Mouse (Mus musculus): ENCODE measurements around the gene Mfsd4b2. TPM values are rescaled to one million over a fixed set of nuclear protein-coding genes. Genes with fewer than 3 reads are reported as not detected.

Gene Mfsd4b2
- polyA plus RNA-seq, 2 experiments, result 0.04 TPM; not detected in 1

- 36% methylated on average over 11 of the region's 11 CpGs for WGBS (ENCODE audit: insufficient replicate concordance)
- no peak for TF ChIP-seq EP300 (IDR thresholded peaks at IDR 0.05; ENCODE audit: low read depth)
- TF ChIP-seq CTCF (IDR thresholded peaks at IDR 0.05; ENCODE audit: low read depth), result no peak
- Histone ChIP-seq H3K4me3 (ENCODE audit: insufficient read depth in 1 of 2, low read depth in 2 of 2, low read length in 2 of 2) (no peak overlapping the region), H3K27ac (no peak overlapping the region), H3K9me3 (ENCODE audit: control insufficient read depth, low read length) (no peaks in the 10 kb centered on the region), H3K4me2 (ENCODE audit: low read depth) (peak overlapping the region; percentile 59; the same call in 1 of the 2 replicates), H3K27me3 (ENCODE audit: control insufficient read depth, insufficient read depth, low read length) (no peaks in the 10 kb centered on the region), H3K4me1 (replicated peaks; ENCODE audit: control insufficient read depth in 2 of 2, insufficient read depth in 2 of 2, low read length in 1 of 2) (peaks cover 0 to 4% of the 10 kb centered on the region in 2 experiments; a peak in 2 of 4 replicates), H3K9ac (replicated peaks) (no peak overlapping the region), H3K36me3 (replicated peaks; ENCODE audit: control insufficient read depth, insufficient read depth, low read depth) (no peaks in the 10 kb centered on the region)
- DNase-seq (ENCODE audit: low read depth in 3 of 3, low spot score in 3 of 3), result no peak
- peak; percentile 50 for ATAC-seq (ENCODE audit: insufficient read depth)
Measured at GRCm38 (mm10) chr10:39960441-39960822, 33.7 kb upstream of the Mfsd4b2 start.

GRCm38 (mm10) chr10:39959761-39960440 lies 33.2 kb upstream of the Mfsd4b2 start, which contains the start of gene Mfsd4b3:
Gene Mfsd4b3, minus strand, starts transcription at chr10:39960153.
- WGBS (ENCODE audit: insufficient replicate concordance), result 1% methylated on average over 38 of the region's 38 CpGs
- peak; percentile 85 to 86 (median 85) for DNase-seq (ENCODE audit: low read depth in 3 of 3, low spot score in 3 of 3)
- peak; percentile 93 for ATAC-seq (ENCODE audit: insufficient read depth)

GRCm38 (mm10) chr10:39958266-39958665 lies 31.5 kb upstream of the Mfsd4b2 start:
- H3K36me3 ChIP-seq (replicated peaks; ENCODE audit: control insufficient read depth, insufficient read depth, low read depth), result no peaks in the 10 kb centered on the region
- ATAC-seq (ENCODE audit: insufficient read depth) (no peak), DNase-seq (ENCODE audit: low read depth in 3 of 3, low spot score in 3 of 3) (no peak)
- no peak overlapping the region for H3K27ac ChIP-seq
- no peaks in the 10 kb centered on the region for H3K9me3 ChIP-seq (ENCODE audit: control insufficient read depth, low read length)
- no peak overlapping the region for H3K4me2 ChIP-seq (ENCODE audit: low read depth)
- no peak overlapping the region for H3K9ac ChIP-seq (replicated peaks)
- WGBS (ENCODE audit: insufficient replicate concordance), result 55% methylated on average over 4 of the region's 4 CpGs
- TF ChIP-seq EP300 (IDR thresholded peaks at IDR 0.05; ENCODE audit: low read depth) (no peak), CTCF (IDR thresholded peaks at IDR 0.05; ENCODE audit: low read depth) (peak; percentile 23; the same call in 1 of the 2 replicates)
- H3K4me1 ChIP-seq (replicated peaks; ENCODE audit: control insufficient read depth in 2 of 2, insufficient read depth in 2 of 2, low read length in 1 of 2), result peaks cover 0 to 4% of the 10 kb centered on the region in 2 experiments; a peak in 2 of 4 replicates
- H3K27me3 ChIP-seq (ENCODE audit: control insufficient read depth, insufficient read depth, low read length), result no peaks in the 10 kb centered on the region
- no peak overlapping the region for H3K4me3 ChIP-seq (ENCODE audit: insufficient read depth in 1 of 2, low read depth in 2 of 2, low read length in 2 of 2)

More at GRCm38 (mm10) chr10:39959761-39960440, 33.2 kb upstream of the Mfsd4b2 start, which contains the start of gene Mfsd4b3:
- no peaks in the 10 kb centered on the region for H3K36me3 ChIP-seq (replicated peaks; ENCODE audit: control insufficient read depth, insufficient read depth, low read depth)
- H3K9ac ChIP-seq (replicated peaks), result peak within 1 kb of the TSS; percentile 45; the same call in 1 of the 2 replicates
- peak within 1 kb of the TSS; percentile 43 to 60 for H3K4me3 ChIP-seq (ENCODE audit: insufficient read depth in 1 of 2, low read depth in 2 of 2, low read length in 2 of 2)
- peaks cover 0 to 4% of the 10 kb centered on the region in 2 experiments; a peak in 2 of 4 replicates for H3K4me1 ChIP-seq (replicated peaks; ENCODE audit: control insufficient read depth in 2 of 2, insufficient read depth in 2 of 2, low read length in 1 of 2)
- H3K4me2 ChIP-seq (ENCODE audit: low read depth), result peak within 1 kb of the TSS; percentile 59
- H3K27ac ChIP-seq, result no peak within 1 kb of the TSS
- TF ChIP-seq EP300 (IDR thresholded peaks at IDR 0.05; ENCODE audit: low read depth) (no peak), CTCF (IDR thresholded peaks at IDR 0.05; ENCODE audit: low read depth) (peak; percentile 85)
- H3K27me3 ChIP-seq (ENCODE audit: control insufficient read depth, insufficient read depth, low read length), result no peaks in the 10 kb centered on the region
- H3K9me3 ChIP-seq (ENCODE audit: control insufficient read depth, low read length), result no peaks in the 10 kb centered on the region

GRCm38 (mm10) chr10:39956340-39956878 lies 29.7 kb upstream of the Mfsd4b2 start:
- no peak overlapping the region for H3K4me3 ChIP-seq (ENCODE audit: insufficient read depth in 1 of 2, low read depth in 2 of 2, low read length in 2 of 2)
- H3K27me3 ChIP-seq (ENCODE audit: control insufficient read depth, insufficient read depth, low read length), result no peaks in the 10 kb centered on the region
- H3K27ac ChIP-seq, result no peak overlapping the region
- H3K4me2 ChIP-seq (ENCODE audit: low read depth), result no peak overlapping the region
- ATAC-seq (ENCODE audit: insufficient read depth), result no peak
- 46% methylated on average over 2 of the region's 2 CpGs for WGBS (ENCODE audit: insufficient replicate concordance)
- peaks cover 0 to 4% of the 10 kb centered on the region in 2 experiments; a peak in 2 of 4 replicates for H3K4me1 ChIP-seq (replicated peaks; ENCODE audit: control insufficient read depth in 2 of 2, insufficient read depth in 2 of 2, low read length in 1 of 2)
- H3K36me3 ChIP-seq (replicated peaks; ENCODE audit: control insufficient read depth, insufficient read depth, low read depth), result no peaks in the 10 kb centered on the region
- H3K9me3 ChIP-seq (ENCODE audit: control insufficient read depth, low read length), result no peaks in the 10 kb centered on the region
- TF ChIP-seq EP300 (IDR thresholded peaks at IDR 0.05; ENCODE audit: low read depth), result no peak
- peak; percentile 9; the same call in 1 of the 2 replicates for TF ChIP-seq CTCF (IDR thresholded peaks at IDR 0.05; ENCODE audit: low read depth)
- no peak for DNase-seq (ENCODE audit: low read depth in 3 of 3, low spot score in 3 of 3)
- H3K9ac ChIP-seq (replicated peaks), result no peak overlapping the region

GRCm38 (mm10) chr10:39955163-39955562 lies 28.4 kb upstream of the Mfsd4b2 start:
- H3K4me3 ChIP-seq (ENCODE audit: insufficient read depth in 1 of 2, low read depth in 2 of 2, low read length in 2 of 2), result no peak overlapping the region
- ATAC-seq (ENCODE audit: insufficient read depth), result no peak
- no peaks in the 10 kb centered on the region for H3K4me1 ChIP-seq (replicated peaks; ENCODE audit: control insufficient read depth in 2 of 2, insufficient read depth in 2 of 2, low read length in 1 of 2)
- H3K36me3 ChIP-seq (replicated peaks; ENCODE audit: control insufficient read depth, insufficient read depth, low read depth), result no peaks in the 10 kb centered on the region
- no peak overlapping the region for H3K4me2 ChIP-seq (ENCODE audit: low read depth)
- no peaks in the 10 kb centered on the region for H3K27me3 ChIP-seq (ENCODE audit: control insufficient read depth, insufficient read depth, low read length)
- no peak overlapping the region for H3K27ac ChIP-seq
- 52% methylated on average over 2 of the region's 2 CpGs for WGBS (ENCODE audit: insufficient replicate concordance)
- TF ChIP-seq EP300 (IDR thresholded peaks at IDR 0.05; ENCODE audit: low read depth) (no peak), CTCF (IDR thresholded peaks at IDR 0.05; ENCODE audit: low read depth) (no peak)
- no peak overlapping the region for H3K9ac ChIP-seq (replicated peaks)
- no peaks in the 10 kb centered on the region for H3K9me3 ChIP-seq (ENCODE audit: control insufficient read depth, low read length)
- no peak for DNase-seq (ENCODE audit: low read depth in 3 of 3, low spot score in 3 of 3)
